Mouse (Mus musculus): ENCODE measurements around the gene Tcf7l1. TPM values are rescaled to one million over a fixed set of nuclear protein-coding genes. Genes with fewer than 3 reads are reported as not detected.
A peak's percentile ranks its signal among the peaks of the same experiment; 100 is the strongest.

The Tcf7l1 gene
- polyA plus RNA-seq, 1 experiment from 2014 or later: 6.8 TPM

DNA sequence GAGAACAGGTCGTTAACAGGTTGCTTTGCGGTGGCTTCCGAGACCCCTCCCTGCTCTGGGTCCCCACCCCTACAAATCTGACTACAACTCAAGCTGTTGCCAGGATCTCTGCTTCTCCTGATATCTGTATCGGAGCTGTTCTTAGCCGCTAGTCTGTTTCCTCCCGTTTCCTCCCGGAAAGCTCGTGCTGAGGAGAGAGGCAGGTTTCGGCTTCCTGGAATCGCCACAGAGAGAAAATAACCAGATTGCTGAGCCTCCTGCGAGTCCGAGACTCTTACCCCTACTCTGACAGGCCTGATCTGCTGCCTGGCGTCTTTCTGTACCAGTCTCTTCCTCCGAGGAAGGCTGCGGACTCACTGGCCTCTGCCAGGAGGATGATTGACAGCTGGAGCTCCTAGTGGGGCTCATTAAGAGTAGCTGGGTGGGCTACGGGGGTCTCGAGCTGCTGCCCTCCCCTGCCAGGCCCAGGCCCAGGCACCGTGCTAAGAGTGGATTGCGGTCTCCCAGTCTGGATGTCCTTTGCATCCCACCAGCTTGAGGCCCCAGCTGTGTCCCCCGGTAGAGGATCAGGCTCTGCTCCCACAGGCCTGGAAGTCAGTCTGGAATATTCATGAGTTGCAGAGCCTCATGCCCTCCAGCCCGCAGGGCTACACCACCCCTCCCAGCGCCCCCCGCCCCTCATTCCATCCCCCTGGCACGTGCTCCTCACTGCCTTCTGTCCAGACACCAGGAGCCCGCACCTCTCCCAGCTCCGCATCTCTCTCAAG is 36.1 kb upstream of the Tcf7l1 start:
- peak; percentile 46 for DNase-seq (ENCODE audit: low spot score)
- Histone ChIP-seq H3K9me3 (replicated peaks; ENCODE audit: control insufficient read depth, low read length) (no peaks in the 10 kb centered on the region), H3K4me2 (ENCODE audit: low read length) (peak overlapping the region; percentile 51), H3K36me3 (ENCODE audit: control insufficient read depth, insufficient read depth, low read length) (no peaks in the 10 kb centered on the region), H3K4me3 (ENCODE audit: low read depth, low read length) (peak overlapping the region; percentile 21; the same call in 1 of the 2 replicates), H3K27ac (ENCODE audit: low read depth, low read length) (no peak overlapping the region), H3K27me3 (replicated peaks; ENCODE audit: control insufficient read depth, insufficient read depth, low read length) (no peaks in the 10 kb centered on the region), H3K9ac (ENCODE audit: low read length) (peak overlapping the region; percentile 56; the same call in 1 of the 2 replicates), H3K4me1 (ENCODE audit: control insufficient read depth, insufficient read depth, low read length) (peaks cover 8% of the 10 kb centered on the region)
- peak; percentile 69 for ATAC-seq
- 3% methylated on average over 26 of the region's 26 CpGs for WGBS

- Histone ChIP-seq H3K27me3 (replicated peaks; ENCODE audit: control insufficient read depth, insufficient read depth, low read length) (no peaks in the 10 kb centered on the region), H3K36me3 (ENCODE audit: control insufficient read depth, insufficient read depth, low read length) (no peaks in the 10 kb centered on the region), H3K4me1 (ENCODE audit: control insufficient read depth, insufficient read depth, low read length) (no peaks in the 10 kb centered on the region), H3K27ac (ENCODE audit: low read depth, low read length) (no peak overlapping the region), H3K9me3 (replicated peaks; ENCODE audit: control insufficient read depth, low read length) (no peaks in the 10 kb centered on the region), H3K4me3 (ENCODE audit: low read depth, low read length) (no peak overlapping the region), H3K4me2 (ENCODE audit: low read length) (no peak overlapping the region), H3K9ac (ENCODE audit: low read length) (no peak overlapping the region)
- 84% methylated on average over 9 of the region's 9 CpGs for WGBS
- no peak for DNase-seq (ENCODE audit: low spot score)
- ATAC-seq: no peak
Observed at GRCm38 (mm10) chr6:72813456-72813855, 24.4 kb upstream of the Tcf7l1 start.

DNA sequence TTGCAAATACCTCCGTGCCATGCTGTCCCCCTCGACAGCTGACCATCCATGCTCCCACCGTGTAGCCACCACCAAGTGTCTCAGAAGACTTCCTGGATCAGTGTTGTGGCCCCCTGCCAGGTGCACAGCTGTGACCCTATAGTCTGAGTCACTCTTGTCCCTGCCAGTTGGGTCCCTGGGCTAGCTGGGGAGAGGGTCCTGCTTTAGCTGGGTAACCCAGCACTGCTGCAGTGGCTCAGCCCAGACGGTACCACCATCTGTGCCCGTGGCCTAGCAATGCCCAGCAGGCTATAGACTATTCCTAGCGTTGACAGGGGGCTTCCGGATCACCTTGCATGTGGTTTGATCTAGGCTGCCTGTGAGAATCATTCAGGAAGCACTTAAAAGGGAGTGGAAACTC is 21.2 kb upstream of the Tcf7l1 start:
- 82% methylated on average over 7 of the region's 7 CpGs for WGBS
- Histone ChIP-seq H3K36me3 (ENCODE audit: control insufficient read depth, insufficient read depth, low read length) (no peaks in the 10 kb centered on the region), H3K9me3 (replicated peaks; ENCODE audit: control insufficient read depth, low read length) (no peaks in the 10 kb centered on the region), H3K4me1 (ENCODE audit: control insufficient read depth, insufficient read depth, low read length) (no peaks in the 10 kb centered on the region), H3K27me3 (replicated peaks; ENCODE audit: control insufficient read depth, insufficient read depth, low read length) (no peaks in the 10 kb centered on the region), H3K4me2 (ENCODE audit: low read length) (no peak overlapping the region), H3K27ac (ENCODE audit: low read depth, low read length) (no peak overlapping the region), H3K4me3 (ENCODE audit: low read depth, low read length) (no peak overlapping the region), H3K9ac (ENCODE audit: low read length) (no peak overlapping the region)
- DNase-seq (ENCODE audit: low spot score) (no peak), ATAC-seq (no peak)

GRCm38 (mm10) chr6:72809522-72810149 is 20.6 kb upstream of the Tcf7l1 start:
- Histone ChIP-seq H3K4me1 (ENCODE audit: control insufficient read depth, insufficient read depth, low read length) (no peaks in the 10 kb centered on the region), H3K27ac (ENCODE audit: low read depth, low read length) (no peak overlapping the region), H3K36me3 (ENCODE audit: control insufficient read depth, insufficient read depth, low read length) (no peaks in the 10 kb centered on the region), H3K4me2 (ENCODE audit: low read length) (no peak overlapping the region), H3K9me3 (replicated peaks; ENCODE audit: control insufficient read depth, low read length) (no peaks in the 10 kb centered on the region), H3K4me3 (ENCODE audit: low read depth, low read length) (no peak overlapping the region), H3K27me3 (replicated peaks; ENCODE audit: control insufficient read depth, insufficient read depth, low read length) (no peaks in the 10 kb centered on the region), H3K9ac (ENCODE audit: low read length) (no peak overlapping the region)
- WGBS: 77% methylated on average over 4 of the region's 4 CpGs
- ATAC-seq (no peak), DNase-seq (ENCODE audit: low spot score) (no peak)

DNA sequence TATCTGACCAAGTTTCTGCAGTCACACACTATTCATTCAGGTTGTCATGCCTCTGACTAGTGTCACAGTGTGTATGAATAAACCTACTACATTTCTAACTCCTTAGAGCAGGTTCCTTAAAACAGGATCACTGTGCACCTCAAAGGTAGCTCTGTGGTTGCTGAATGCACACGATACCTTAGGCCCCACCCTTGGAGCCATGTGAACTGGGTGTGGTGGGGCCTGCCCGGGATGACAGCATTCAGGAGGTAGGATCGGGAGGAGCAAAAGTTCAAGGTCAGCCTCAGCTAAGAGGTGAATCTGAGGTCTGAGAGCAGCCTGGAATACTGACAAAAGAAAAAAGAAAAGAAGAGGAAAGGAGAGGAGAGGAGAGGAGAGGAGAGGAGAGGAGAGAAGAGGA is 19.3 kb upstream of the Tcf7l1 start:
- 76% methylated on average over 3 of the region's 3 CpGs for whole genome bisulfite sequencing
- H3K9ac ChIP-seq (ENCODE audit: low read length): no peak overlapping the region
- no peaks in the 10 kb centered on the region for H3K36me3 ChIP-seq (ENCODE audit: control insufficient read depth, insufficient read depth, low read length)
- H3K4me1 ChIP-seq (ENCODE audit: control insufficient read depth, insufficient read depth, low read length): no peaks in the 10 kb centered on the region
- no peak for ATAC-seq
- H3K9me3 ChIP-seq (replicated peaks; ENCODE audit: control insufficient read depth, low read length): no peaks in the 10 kb centered on the region
- H3K27me3 ChIP-seq (replicated peaks; ENCODE audit: control insufficient read depth, insufficient read depth, low read length): no peaks in the 10 kb centered on the region
- no peak for DNase-seq (ENCODE audit: low spot score)
- no peak overlapping the region for H3K4me3 ChIP-seq (ENCODE audit: low read depth, low read length)
- H3K27ac ChIP-seq (ENCODE audit: low read depth, low read length): no peak overlapping the region
- no peak overlapping the region for H3K4me2 ChIP-seq (ENCODE audit: low read length)

DNA sequence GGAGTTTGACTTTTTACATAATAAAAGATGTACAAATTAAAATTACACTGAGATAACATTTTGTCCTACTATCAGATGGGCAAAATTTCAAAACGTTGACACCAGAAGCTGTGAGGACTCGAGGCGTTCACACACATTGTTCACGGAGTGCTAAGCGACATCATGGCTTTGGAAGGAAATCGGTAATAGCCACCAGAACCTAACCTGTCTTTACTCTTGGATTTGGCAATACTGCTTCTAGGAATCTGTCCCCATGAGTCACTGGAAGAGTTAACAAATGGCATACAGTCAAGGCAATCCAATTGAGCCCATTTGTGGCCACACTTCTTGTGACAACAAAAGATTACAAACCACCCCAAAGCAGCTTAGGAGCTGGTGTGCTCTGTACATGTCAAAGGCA is 14.6 kb upstream of the Tcf7l1 start:
- Histone ChIP-seq H3K4me2 (ENCODE audit: low read length) (no peak overlapping the region), H3K27ac (ENCODE audit: low read depth, low read length) (no peak overlapping the region), H3K36me3 (ENCODE audit: control insufficient read depth, insufficient read depth, low read length) (no peaks in the 10 kb centered on the region), H3K4me3 (ENCODE audit: low read depth, low read length) (no peak overlapping the region), H3K27me3 (replicated peaks; ENCODE audit: control insufficient read depth, insufficient read depth, low read length) (no peaks in the 10 kb centered on the region), H3K9me3 (replicated peaks; ENCODE audit: control insufficient read depth, low read length) (no peaks in the 10 kb centered on the region), H3K4me1 (ENCODE audit: control insufficient read depth, insufficient read depth, low read length) (no peaks in the 10 kb centered on the region), H3K9ac (ENCODE audit: low read length) (no peak overlapping the region)
- ATAC-seq: no peak
- 94% methylated on average over 6 of the region's 6 CpGs for WGBS
- no peak for DNase-seq (ENCODE audit: low spot score)

DNA sequence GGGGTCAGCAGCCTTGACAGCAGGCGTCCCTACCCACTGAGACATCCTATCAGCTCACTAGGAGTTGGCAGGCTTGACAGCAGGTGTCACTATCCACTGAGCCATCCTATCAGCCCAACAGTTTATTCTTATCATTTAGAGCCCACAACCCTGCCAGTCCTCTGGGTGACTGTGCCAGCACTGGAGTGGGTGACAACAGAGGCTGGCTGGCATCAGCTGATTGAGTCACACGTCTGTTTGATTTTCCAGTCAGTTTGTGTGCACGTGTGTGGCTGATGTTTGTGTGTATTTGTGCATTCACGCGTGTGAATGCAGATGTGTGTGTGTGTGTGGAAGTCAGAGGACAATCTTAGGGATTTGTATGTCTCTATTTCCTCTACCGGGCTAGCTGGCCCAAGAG is 13.1 kb upstream of the Tcf7l1 start:
- Histone ChIP-seq H3K9me3 (replicated peaks; ENCODE audit: control insufficient read depth, low read length) (no peaks in the 10 kb centered on the region), H3K4me3 (ENCODE audit: low read depth, low read length) (no peak overlapping the region), H3K9ac (ENCODE audit: low read length) (no peak overlapping the region), H3K4me1 (ENCODE audit: control insufficient read depth, insufficient read depth, low read length) (no peaks in the 10 kb centered on the region), H3K4me2 (ENCODE audit: low read length) (no peak overlapping the region), H3K27me3 (replicated peaks; ENCODE audit: control insufficient read depth, insufficient read depth, low read length) (no peaks in the 10 kb centered on the region), H3K36me3 (ENCODE audit: control insufficient read depth, insufficient read depth, low read length) (no peaks in the 10 kb centered on the region), H3K27ac (ENCODE audit: low read depth, low read length) (no peak overlapping the region)
- DNase-seq (ENCODE audit: low spot score) (no peak), ATAC-seq (no peak)
- WGBS: 88% methylated on average over 6 of the region's 6 CpGs

GRCm38 (mm10) chr6:72800641-72801040 is 11.6 kb upstream of the Tcf7l1 start:
- H3K27me3 ChIP-seq (replicated peaks; ENCODE audit: control insufficient read depth, insufficient read depth, low read length): no peaks in the 10 kb centered on the region
- H3K27ac ChIP-seq (ENCODE audit: low read depth, low read length): no peak overlapping the region
- DNase-seq (ENCODE audit: low spot score) (no peak), ATAC-seq (no peak)
- no peak overlapping the region for H3K4me3 ChIP-seq (ENCODE audit: low read depth, low read length)
- H3K36me3 ChIP-seq (ENCODE audit: control insufficient read depth, insufficient read depth, low read length): no peaks in the 10 kb centered on the region
- no peak overlapping the region for H3K4me2 ChIP-seq (ENCODE audit: low read length)
- no peaks in the 10 kb centered on the region for H3K9me3 ChIP-seq (replicated peaks; ENCODE audit: control insufficient read depth, low read length)
- no peak overlapping the region for H3K9ac ChIP-seq (ENCODE audit: low read length)
- WGBS: 31% methylated on average over 2 of the region's 2 CpGs
- no peaks in the 10 kb centered on the region for H3K4me1 ChIP-seq (ENCODE audit: control insufficient read depth, insufficient read depth, low read length)

- Histone ChIP-seq H3K27me3 (replicated peaks; ENCODE audit: control insufficient read depth, insufficient read depth, low read length) (no peaks in the 10 kb centered on the region), H3K4me3 (ENCODE audit: low read depth, low read length) (no peak overlapping the region), H3K9ac (ENCODE audit: low read length) (no peak overlapping the region), H3K27ac (ENCODE audit: low read depth, low read length) (no peak overlapping the region), H3K36me3 (ENCODE audit: control insufficient read depth, insufficient read depth, low read length) (no peaks in the 10 kb centered on the region), H3K9me3 (replicated peaks; ENCODE audit: control insufficient read depth, low read length) (no peaks in the 10 kb centered on the region), H3K4me1 (ENCODE audit: control insufficient read depth, insufficient read depth, low read length) (no peaks in the 10 kb centered on the region), H3K4me2 (ENCODE audit: low read length) (no peak overlapping the region)
- ATAC-seq (no peak), DNase-seq (ENCODE audit: low spot score) (no peak)
Observed at GRCm38 (mm10) chr6:72797763-72798162, 8.7 kb upstream of the Tcf7l1 start.

Data from forebrain, embryonic 14.5 days (tissue).